Mouse (Mus musculus) heart, embryonic 12.5 days (tissue): ENCODE measurements around the gene Cd3e. TPM values are rescaled to one million over a fixed set of nuclear protein-coding genes. Genes with fewer than 3 reads are reported as not detected.
"Not testable (repeated sequence)": the region's sequence is repeated elsewhere in the genome, so short reads cannot be mapped to it uniquely, and the experiment has no call there.

ENCODE experiments used
- ATAC-seq: fragments of 200-750 bp; cut with Nextera tagmentation; 2 replicates; pipeline ENCODE4 v1.8.0; 2017; ENCODE audit warnings: moderate TSS enrichment, moderate library complexity; ENCODE audit not compliant: insufficient number of reproducible peaks, low FRiP score
- H3K27ac ChIP-seq: fragments of 300-500 bp; sonication (generic); 2 replicates; pipeline ENCODE4 v1.5.1; 2016; ENCODE audit warnings: mild to moderate bottlenecking, moderate library complexity; ENCODE audit not compliant: poor library complexity, severe bottlenecking
- H3K27me3 ChIP-seq: fragments of 300-500 bp; sonication (generic); replicated peaks from 2 replicates; pipeline ENCODE4 v1.6.1; 2016; ENCODE audit warnings: mild to moderate bottlenecking, moderate library complexity
- H3K36me3 ChIP-seq: fragments of 300-500 bp; sonication (generic); 2 replicates; pipeline ENCODE4 v1.6.1; 2016; ENCODE audit warnings: mild to moderate bottlenecking, moderate library complexity
- H3K4me1 ChIP-seq: fragments of 300-500 bp; sonication (generic); replicated peaks from 2 replicates; pipeline ENCODE4 v1.6.1; 2016; ENCODE audit warnings: mild to moderate bottlenecking
- H3K4me2 ChIP-seq: fragments of 300-500 bp; sonication (generic); 2 replicates; pipeline ENCODE4 v1.6.1; 2016; ENCODE audit warnings: mild to moderate bottlenecking, moderate library complexity
- H3K4me3 ChIP-seq: fragments of 300-500 bp; sonication (generic); 2 replicates; pipeline ENCODE4 v1.5.1; 2016; ENCODE audit warnings: mild to moderate bottlenecking
- H3K9ac ChIP-seq: fragments of 300-500 bp; sonication (generic); 2 replicates; pipeline ENCODE4 v1.6.1; 2016; ENCODE audit warnings: mild to moderate bottlenecking, moderate library complexity
- H3K9me3 ChIP-seq: fragments of 300-500 bp; sonication (generic); replicated peaks from 2 replicates; pipeline ENCODE4 v1.6.1; 2016; ENCODE audit warnings: mild to moderate bottlenecking, moderate library complexity
- WGBS: fragments of 180-500 bp; shearing (Covaris S2); methylation state at CpG from one replicate; pipeline ENCODE4 v1.1.7; 2016; 5-methylcytosine and 5-hydroxymethylcytosine counted together
- polyA plus RNA-seq: library from polyadenylated mRNA; unstranded; fragments of >200 nt; fragmentation: Nextera tagmentation; extraction: Ambion mirVana; gene quantifications from 2 replicates; pipeline ENCODE4 v1.2.1, GENCODE M21; 2016

Gene Cd3e
- polyA plus RNA-seq, 1 experiment from 2014 or later, result not detected

DNA sequence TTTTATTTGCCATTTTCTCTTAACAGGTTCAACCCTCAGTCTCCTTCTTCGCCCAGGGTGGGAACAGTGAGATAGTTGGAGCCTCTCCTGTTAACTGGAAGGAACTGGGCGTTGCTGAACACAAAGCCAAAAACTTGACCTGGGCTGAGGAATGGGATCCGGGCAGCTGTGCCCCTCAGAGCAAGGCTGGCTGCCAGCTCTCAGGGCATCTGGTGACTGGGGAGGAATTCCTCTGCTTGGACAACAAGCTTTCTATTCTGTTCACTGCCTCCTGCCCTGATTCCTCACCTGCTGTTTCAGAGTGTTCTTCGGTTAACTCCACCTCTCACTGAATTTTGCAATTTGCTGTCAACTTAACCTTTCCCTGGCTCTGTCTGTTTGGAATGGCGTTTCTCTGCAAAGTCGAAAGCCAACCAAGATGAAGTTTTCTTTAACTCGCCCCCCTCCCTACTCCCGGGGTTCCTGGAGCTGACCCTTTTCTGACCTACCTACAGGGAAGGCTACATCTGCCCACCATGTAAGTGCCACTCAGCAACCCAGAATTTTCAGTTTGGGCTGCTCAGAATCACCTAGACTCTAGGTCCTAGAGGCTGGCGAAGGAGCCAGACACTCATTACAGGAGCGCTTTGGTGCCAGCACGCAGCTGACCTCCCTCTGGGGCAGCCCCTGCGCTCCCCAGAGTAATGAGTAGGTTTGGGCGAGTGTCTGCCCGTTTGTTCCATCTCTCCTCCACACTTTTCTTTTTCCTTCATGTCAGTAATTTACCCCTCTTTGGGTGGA is 30.8 kb upstream of the Cd3e start:
- H3K4me2 ChIP-seq, result 0 out of 2 replicates have a peak overlapping the region, but pooled peaks have one; percentile 16
- 11% methylated on average over 14 of the region's 14 CpGs for WGBS
- no peaks in the 10 kb centered on the region for H3K36me3 ChIP-seq
- H3K4me1 ChIP-seq, result peaks cover 26% of the 10 kb centered on the region
- H3K27me3 ChIP-seq, result peaks cover 80% of the 10 kb centered on the region
- no peak overlapping the region for H3K9ac ChIP-seq
- no peak for ATAC-seq
- no peak overlapping the region for H3K27ac ChIP-seq
- no peak overlapping the region for H3K4me3 ChIP-seq
- H3K9me3 ChIP-seq, result no peaks in the 10 kb centered on the region

GRCm38 (mm10) chr9:45039499-45039898 is 30.1 kb upstream of the Cd3e start, which contains the start of gene Mpzl2:
Mpzl2 (plus strand) TSS chr9:45039799.
- Histone ChIP-seq H3K27ac (no peak within 1 kb of the TSS), H3K9me3 (no peaks in the 10 kb centered on the region), H3K27me3 (peaks cover 72% of the 10 kb centered on the region), H3K4me1 (peaks cover 26% of the 10 kb centered on the region), H3K4me2 (0 out of 2 replicates have a peak within 1 kb of the TSS, but pooled peaks have one; percentile 16), H3K36me3 (no peaks in the 10 kb centered on the region), H3K4me3 (no peak within 1 kb of the TSS), H3K9ac (no peak within 1 kb of the TSS)
- no peak for ATAC-seq
- 59% methylated on average over 5 of the region's 5 CpGs for WGBS

- not testable (repeated sequence) for H3K9me3 ChIP-seq, H3K9ac ChIP-seq, H3K36me3 ChIP-seq, H3K27ac ChIP-seq, ATAC-seq, H3K4me3 ChIP-seq, H3K4me2 ChIP-seq
- H3K4me1 ChIP-seq, result peaks cover 22% of the 10 kb centered on the region
- H3K27me3 ChIP-seq, result peaks cover 56% of the 10 kb centered on the region
- 67% methylated on average over 1 of the region's 1 CpGs for WGBS
Measured at GRCm38 (mm10) chr9:45037803-45038202, 28.4 kb upstream of the Cd3e start.

GRCm38 (mm10) chr9:45034526-45034925 is 25.1 kb upstream of the Cd3e start:
- Histone ChIP-seq H3K4me2 (no peak overlapping the region), H3K36me3 (no peaks in the 10 kb centered on the region), H3K9ac (no peak overlapping the region), H3K27ac (no peak overlapping the region), H3K4me1 (0 out of 2 replicates have a peak, but pooled peaks cover 3% of the 10 kb centered on the region), H3K9me3 (no peaks in the 10 kb centered on the region), H3K4me3 (no peak overlapping the region), H3K27me3 (peaks cover 41% of the 10 kb centered on the region)
- 78% methylated on average over 3 of the region's 3 CpGs for WGBS
- no peak for ATAC-seq

DNA sequence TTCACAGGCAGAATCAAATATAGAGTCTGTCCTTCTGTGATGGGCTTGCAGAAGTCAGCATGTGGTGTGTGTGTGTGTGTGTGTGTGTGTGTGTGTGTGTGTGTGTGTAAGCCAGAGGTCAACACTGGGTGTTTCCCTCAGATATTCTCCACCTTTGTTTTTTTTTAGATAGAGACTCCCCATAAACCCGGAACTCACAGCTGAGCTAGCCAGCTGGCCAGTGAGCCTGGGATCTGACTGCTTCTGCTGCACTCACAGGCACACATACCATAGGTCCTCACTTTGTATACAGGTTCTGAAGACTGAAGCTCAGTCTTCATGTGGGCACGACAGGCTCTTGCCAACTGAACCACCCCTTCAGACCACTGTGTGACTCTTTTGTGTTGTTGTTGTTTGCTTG is 22.8 kb upstream of the Cd3e start:
- ATAC-seq, result no peak
- 47% methylated on average over 2 of the region's 2 CpGs for WGBS
- no peaks in the 10 kb centered on the region for H3K36me3 ChIP-seq
- peaks cover 35% of the 10 kb centered on the region for H3K27me3 ChIP-seq
- no peak overlapping the region for H3K27ac ChIP-seq
- no peak overlapping the region for H3K9ac ChIP-seq
- H3K4me2 ChIP-seq, result no peak overlapping the region
- 0 out of 2 replicates have a peak, but pooled peaks cover 3% of the 10 kb centered on the region for H3K4me1 ChIP-seq
- no peaks in the 10 kb centered on the region for H3K9me3 ChIP-seq
- no peak overlapping the region for H3K4me3 ChIP-seq

GRCm38 (mm10) chr9:45030341-45030740 is 20.9 kb upstream of the Cd3e start:
- ATAC-seq, result no peak
- WGBS, result 49% methylated on average over 6 of the region's 6 CpGs
- no peak overlapping the region for H3K9ac ChIP-seq
- H3K4me3 ChIP-seq, result no peak overlapping the region
- H3K36me3 ChIP-seq, result no peaks in the 10 kb centered on the region
- no peaks in the 10 kb centered on the region for H3K9me3 ChIP-seq
- H3K4me1 ChIP-seq, result 0 out of 2 replicates have a peak, but pooled peaks cover 3% of the 10 kb centered on the region
- peaks cover 48% of the 10 kb centered on the region for H3K27me3 ChIP-seq
- no peak overlapping the region for H3K27ac ChIP-seq
- no peak overlapping the region for H3K4me2 ChIP-seq

DNA sequence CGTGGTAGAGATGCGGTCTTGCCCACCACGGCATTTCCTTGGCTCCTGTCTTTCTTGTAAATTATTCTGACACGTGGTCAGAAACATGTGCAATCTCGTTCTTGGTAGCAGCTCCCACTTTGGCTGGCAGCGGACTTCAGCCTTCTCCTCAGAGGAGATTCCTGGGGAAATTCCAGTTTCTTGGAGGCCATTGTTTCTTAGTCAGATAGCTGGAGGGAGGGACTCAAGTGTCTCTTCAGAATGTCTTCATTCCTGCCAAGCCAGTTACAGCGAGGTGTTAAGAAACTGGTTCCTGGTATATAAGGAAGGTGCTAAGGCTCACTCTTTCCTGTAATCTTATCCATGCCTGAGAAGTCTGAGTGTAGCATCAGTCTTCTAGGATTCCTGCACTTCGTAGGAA is 17.9 kb upstream of the Cd3e start:
- H3K4me2 ChIP-seq, result no peak overlapping the region
- H3K4me1 ChIP-seq, result 0 out of 2 replicates have a peak, but pooled peaks cover 3% of the 10 kb centered on the region
- no peak overlapping the region for H3K9ac ChIP-seq
- no peak overlapping the region for H3K27ac ChIP-seq
- 64% methylated on average over 8 of the region's 8 CpGs for WGBS
- no peak for ATAC-seq
- H3K27me3 ChIP-seq, result peaks cover 55% of the 10 kb centered on the region
- no peak overlapping the region for H3K4me3 ChIP-seq
- H3K9me3 ChIP-seq, result no peaks in the 10 kb centered on the region
- no peaks in the 10 kb centered on the region for H3K36me3 ChIP-seq

DNA sequence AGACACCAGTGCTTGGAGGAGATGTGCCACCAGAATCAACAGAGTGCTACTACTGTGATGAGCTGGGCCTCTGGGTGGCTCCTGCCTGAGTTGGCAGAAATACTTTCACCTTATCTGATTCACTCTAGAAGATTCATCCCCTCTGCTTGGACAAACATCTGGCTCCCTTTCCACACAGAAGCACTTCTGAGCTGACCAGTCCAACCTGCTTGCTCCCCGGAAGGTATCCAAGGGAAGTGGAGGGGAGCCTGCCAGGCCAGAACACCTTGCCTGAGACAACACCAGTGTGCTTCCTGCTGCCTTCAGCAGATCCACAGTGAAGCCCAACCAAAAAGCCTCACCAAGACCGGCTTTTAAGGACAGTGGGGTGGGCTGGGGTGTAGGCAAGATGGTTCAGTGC is 14.8 kb upstream of the Cd3e start:
- ATAC-seq, result no peak
- Histone ChIP-seq H3K4me2 (no peak overlapping the region), H3K27me3 (peaks cover 42% of the 10 kb centered on the region), H3K4me1 (no peaks in the 10 kb centered on the region), H3K27ac (no peak overlapping the region), H3K9me3 (no peaks in the 10 kb centered on the region), H3K36me3 (no peaks in the 10 kb centered on the region), H3K4me3 (no peak overlapping the region), H3K9ac (no peak overlapping the region)
- 65% methylated on average over 2 of the region's 2 CpGs for WGBS

GRCm38 (mm10) chr9:45023638-45024037 is 14.2 kb upstream of the Cd3e start:
- Histone ChIP-seq H3K4me2 (no peak overlapping the region), H3K9ac (no peak overlapping the region), H3K36me3 (no peaks in the 10 kb centered on the region), H3K9me3 (no peaks in the 10 kb centered on the region), H3K4me1 (no peaks in the 10 kb centered on the region), H3K4me3 (no peak overlapping the region), H3K27ac (no peak overlapping the region), H3K27me3 (peaks cover 36% of the 10 kb centered on the region)
- no peak for ATAC-seq
- WGBS, result 50% methylated on average over 3 of the region's 3 CpGs

GRCm38 (mm10) chr9:45022800-45023199 is 13.4 kb upstream of the Cd3e start:
- no peak overlapping the region for H3K4me2 ChIP-seq
- WGBS, result 10% methylated on average over 3 of the region's 3 CpGs
- H3K4me1 ChIP-seq, result no peaks in the 10 kb centered on the region
- peaks cover 29% of the 10 kb centered on the region for H3K27me3 ChIP-seq
- H3K9ac ChIP-seq, result no peak overlapping the region
- H3K4me3 ChIP-seq, result no peak overlapping the region
- no peaks in the 10 kb centered on the region for H3K36me3 ChIP-seq
- no peaks in the 10 kb centered on the region for H3K9me3 ChIP-seq
- ATAC-seq, result no peak
- no peak overlapping the region for H3K27ac ChIP-seq

GRCm38 (mm10) chr9:45018031-45018430 is 8.6 kb upstream of the Cd3e start:
- H3K9me3 ChIP-seq, result peaks cover 4% of the 10 kb centered on the region; the same call in 1 of the 2 replicates
- H3K9ac ChIP-seq, result no peak overlapping the region
- no peaks in the 10 kb centered on the region for H3K4me1 ChIP-seq
- no peaks in the 10 kb centered on the region for H3K36me3 ChIP-seq
- peaks cover 11% of the 10 kb centered on the region; the same call in 1 of the 2 replicates for H3K27me3 ChIP-seq
- WGBS, result 85% methylated on average over 11 of the region's 11 CpGs
- H3K27ac ChIP-seq, result no peak overlapping the region
- H3K4me3 ChIP-seq, result no peak overlapping the region
- no peak for ATAC-seq
- no peak overlapping the region for H3K4me2 ChIP-seq
